Mouse (Mus musculus) naive thymus-derived CD4-positive, alpha-beta T cell, adult 2 months (primary cell): ENCODE data around the gene Zfp207.
"Not testable (repeated sequence)": the region's sequence is repeated elsewhere in the genome, so short reads cannot be mapped to it uniquely, and the experiment has no call there.

Experiments used
- DNase-seq: peaks from one replicate; pipeline ENCODE4 v3.0.0-alpha.2; 2011; ENCODE audit warnings: low read depth

The Zfp207 gene

DNA sequence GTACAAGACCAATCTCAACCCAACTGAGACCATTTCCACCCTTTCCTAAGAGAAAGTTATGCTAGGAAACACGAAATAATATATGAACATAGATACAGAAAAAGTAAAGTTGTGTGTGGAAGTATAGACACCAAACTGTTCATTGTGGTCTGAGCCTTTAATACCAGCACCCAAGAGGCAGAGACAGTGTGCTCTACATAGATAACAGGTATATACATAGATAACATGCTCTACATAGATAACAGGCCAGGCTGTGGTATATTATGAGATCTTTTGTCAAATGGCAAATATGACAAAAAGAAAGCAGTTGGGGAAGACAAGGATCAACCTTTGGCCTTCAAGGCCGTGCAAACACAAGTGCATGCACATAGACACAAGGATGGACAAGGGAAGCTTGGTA lies 27.3 kb downstream of the Zfp207 start:
- DNase-seq, result no peak

DNA sequence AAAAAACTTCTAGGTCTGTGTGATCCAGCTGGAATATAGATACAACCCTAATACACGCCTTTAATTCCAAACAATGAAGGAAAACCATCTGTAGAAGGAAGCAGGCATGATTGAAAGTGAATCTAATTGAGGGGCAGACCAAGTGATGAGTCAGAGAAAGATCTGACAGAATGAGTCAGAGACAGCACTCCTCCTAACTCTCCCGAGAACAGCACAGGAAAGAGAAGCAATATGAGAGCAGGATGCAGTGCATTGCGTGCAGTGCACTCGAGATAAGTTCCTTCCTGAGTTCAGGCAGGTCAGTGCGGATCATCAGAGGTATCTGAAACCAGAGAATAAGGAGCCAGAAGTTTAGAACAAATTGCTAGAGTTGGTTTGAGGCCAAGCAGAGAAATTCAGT lies 34.0 kb downstream of the Zfp207 start:
- DNase-seq, result no peak

- DNase-seq, result no peak
These were observed 36.7 kb downstream of the Zfp207 start for GRCm38 (mm10) chr11:80419743-80420142.

GRCm38 (mm10) chr11:80420202-80420984 lies 37.3 kb downstream of the Zfp207 start:
- no peak for DNase-seq

DNA sequence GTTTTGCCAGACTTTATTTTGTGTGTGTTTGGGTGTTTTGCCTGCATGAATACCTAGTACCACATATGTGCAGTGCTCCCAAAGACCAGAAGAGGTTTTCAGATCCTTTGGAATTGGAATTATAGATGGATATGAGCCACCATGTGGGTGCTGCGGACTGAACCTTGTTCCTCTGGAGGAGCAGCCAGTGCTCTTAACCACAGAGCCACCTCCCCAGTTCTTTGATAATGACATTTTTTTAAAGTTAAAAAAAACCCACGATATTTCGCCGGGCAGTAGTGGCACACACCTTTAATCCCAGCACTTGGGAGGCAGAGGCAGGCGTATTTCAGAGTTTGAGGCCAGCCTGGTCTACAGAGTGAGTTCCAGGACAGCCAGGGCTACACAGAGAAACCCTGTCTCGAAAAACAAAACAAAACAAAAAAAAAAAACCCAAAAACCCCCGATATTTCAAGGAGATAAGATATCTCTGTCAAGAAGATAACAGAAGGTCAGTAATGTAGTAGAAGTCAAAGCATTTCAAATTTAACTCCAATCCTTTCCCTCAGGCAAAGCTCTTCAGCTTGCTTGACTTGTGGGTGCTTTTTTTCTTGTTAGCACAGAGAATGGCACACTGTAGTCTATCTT lies 38.5 kb downstream of the Zfp207 start:
- no peak for DNase-seq

- DNase-seq, result no peak
These were observed 41.6 kb downstream of the Zfp207 start for GRCm38 (mm10) chr11:80424691-80425090.

DNA sequence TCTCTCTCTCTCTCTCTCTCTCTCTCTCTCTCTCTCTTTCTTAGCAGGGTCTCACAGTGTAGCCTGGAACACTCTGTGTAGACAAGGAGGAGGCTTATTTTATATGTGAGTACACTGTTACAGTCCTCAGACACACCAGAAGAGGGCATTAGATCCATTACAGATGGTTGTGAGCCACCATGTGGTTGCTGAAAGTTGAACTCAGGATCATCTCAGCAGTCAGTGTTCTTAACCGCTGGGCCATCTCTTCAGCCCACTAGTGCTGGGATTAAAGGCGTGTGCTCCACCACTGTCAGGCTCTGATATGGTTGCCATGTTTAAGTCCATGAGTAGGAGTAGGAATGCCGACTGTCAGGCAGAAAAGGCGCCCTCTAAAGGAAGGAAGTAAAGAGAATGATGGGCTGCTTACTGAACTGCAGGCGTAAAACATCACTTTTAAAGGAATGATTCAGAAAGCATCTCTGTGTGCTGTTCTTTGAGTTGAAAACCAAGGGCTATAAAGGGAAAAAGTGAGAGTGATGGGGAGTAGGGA lies 42.2 kb downstream of the Zfp207 start:
- no peak for DNase-seq

- not testable (repeated sequence) for DNase-seq
These were observed 43.1 kb downstream of the Zfp207 start for GRCm38 (mm10) chr11:80426029-80426813.

DNA sequence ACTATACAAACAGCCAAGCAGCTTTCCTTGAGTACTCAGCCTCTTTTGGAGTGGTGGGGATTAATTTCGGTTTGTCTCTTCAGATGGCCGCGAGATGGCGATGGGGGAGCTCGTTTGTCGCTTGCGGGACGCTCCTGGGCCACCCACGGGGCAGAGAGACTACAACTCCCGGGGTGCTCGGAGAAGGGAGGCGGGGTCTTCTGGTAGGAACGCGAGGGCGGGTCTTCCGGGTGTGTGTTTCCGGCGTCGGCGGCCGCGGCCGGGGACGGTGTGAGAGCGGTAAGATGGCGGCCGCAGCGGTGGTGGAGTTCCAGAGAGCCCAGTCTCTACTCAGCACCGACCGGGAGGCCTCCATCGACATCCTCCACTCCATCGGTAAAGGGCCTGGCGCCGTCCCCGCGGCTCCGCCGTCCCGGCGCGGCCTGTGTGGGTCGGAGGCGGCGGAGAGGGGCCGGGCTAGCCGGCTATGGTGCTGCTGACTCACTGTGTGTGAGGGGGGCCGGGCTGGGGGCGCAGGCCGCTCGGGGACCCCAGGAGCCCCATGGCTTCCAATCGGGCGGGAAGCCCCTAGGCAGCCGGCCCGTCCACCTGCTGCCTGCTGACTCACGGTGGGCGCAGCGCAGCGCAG lies 45.4 kb downstream of the Zfp207 start, which contains the start of gene Psmd11:
Psmd11 (plus strand) TSS at position 235 of the 628 bp plus-strand sequence.
- DNase-seq, result peak; percentile 95

- DNase-seq, result peak; percentile 52
These were observed 46.0 kb downstream of the Zfp207 start for GRCm38 (mm10) chr11:80429009-80429475.

DNA sequence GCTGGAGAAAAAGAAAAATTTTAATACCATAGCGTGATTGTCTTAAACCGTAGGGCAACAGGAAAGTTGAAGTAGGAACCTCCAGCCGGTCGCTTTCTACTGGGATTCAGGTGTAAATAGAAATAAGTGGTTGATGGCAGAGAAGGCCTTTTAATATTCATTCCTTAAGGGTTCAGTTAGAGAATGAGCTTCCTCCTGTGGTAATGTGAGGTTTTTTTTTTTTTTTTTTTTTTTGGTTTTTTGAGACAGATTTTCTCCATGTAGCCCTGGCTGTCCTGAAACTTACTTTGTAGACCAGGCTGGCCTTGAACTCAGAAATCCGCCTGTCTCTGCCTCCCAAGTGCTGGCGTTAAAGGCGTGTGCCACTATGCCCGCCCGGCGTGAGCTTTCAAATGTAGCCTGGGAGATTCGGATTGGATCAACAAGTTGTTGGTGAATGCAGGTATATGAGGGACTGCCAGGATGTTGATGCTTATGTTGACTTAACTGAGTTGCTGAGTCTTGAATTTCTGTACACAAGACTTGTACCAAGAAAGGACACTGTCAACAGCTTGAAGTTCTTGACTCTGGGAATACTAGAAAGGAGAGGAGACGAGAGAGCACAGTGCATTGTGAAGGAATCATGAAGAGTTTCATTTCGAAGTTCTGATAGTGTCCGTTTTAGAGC lies 46.6 kb downstream of the Zfp207 start:
- DNase-seq, result no peak

DNA sequence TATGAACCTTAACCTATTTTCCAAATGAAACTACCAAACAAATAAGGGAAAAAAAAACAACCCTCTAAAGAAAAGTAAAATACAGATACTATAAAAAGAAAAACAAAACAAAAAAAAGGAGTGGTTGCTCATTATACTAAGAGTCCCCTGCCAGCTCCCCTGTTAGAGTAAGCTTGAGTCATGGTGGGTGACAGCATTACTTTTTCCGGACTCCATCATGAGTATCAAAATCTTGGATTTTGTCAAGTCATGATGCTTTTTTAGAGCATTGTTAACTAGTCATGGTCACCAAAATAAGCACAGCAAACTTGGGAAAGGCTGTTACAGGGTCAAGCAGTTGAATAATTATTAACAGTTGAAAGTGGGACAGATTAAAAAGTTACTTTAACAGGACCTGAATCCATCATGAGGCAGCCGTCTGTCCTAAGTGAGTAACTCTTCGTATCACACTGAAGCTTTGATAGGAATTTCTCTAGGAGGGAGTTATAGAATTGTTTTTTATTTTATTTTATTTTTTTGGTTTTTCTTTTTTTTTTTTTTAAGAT lies 47.4 kb downstream of the Zfp207 start:
- no peak for DNase-seq

- no peak for DNase-seq
These were observed 63.8 kb downstream of the Zfp207 start for GRCm38 (mm10) chr11:80446916-80447315.

DNA sequence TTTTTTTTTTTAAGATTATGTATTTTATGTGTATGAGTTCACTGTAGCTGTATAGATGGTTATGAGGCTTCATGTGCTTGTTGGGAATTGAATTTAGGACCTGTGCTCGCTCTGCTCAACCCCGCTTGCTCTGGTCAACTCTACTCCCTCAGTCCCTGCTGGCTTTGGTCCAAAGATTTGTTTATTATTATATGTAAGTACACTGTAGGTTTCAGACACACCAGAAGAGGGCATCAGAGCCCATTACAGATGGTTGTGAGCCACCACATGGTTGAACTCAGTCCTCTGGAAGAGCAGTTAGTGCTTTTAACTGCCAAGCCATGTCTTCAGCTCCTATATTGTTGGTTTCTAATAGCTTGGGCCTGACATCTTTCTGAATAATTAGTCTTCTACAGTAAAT lies 66.8 kb downstream of the Zfp207 start:
- DNase-seq, result no peak

DNA sequence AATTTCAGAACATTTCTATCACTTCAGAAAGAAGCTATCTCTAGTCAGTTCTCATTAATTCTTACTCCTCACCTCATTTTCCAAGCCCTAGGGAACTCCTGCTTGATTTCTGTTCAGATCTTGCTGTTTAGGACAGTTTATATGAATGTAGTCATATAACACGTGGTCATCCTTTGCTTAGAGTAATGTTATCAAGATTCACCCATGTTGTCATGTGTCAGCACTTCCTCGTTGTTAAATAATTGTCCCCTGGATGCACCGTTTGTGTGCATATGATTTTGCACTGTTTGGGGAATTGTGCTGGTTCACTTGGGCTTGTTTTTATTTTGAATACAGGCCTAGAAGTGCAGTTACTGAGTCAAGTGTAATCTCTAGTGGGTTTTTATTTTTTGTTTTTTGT lies 69.2 kb downstream of the Zfp207 start:
- DNase-seq, result no peak

DNA sequence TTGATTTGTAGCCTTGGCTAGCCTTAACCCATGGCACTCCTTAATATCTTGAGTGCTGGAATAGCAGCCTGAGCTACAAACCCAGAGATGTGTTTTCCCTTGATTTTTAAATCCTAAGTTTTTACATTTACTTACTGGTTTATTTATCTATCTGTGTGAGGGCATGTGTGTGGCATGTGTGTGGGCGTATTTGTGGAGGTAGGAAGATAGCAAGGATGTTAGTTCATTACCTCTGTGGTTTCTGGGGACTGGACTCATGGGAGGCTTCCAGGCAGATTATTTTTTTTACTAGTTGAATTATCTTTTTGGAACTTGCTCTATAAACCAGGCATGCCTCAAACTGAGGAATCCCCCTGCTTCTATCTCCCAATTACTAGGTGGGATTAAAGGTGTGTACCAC lies 70.1 kb downstream of the Zfp207 start:
- no peak for DNase-seq
